Mouse (Mus musculus): ENCODE measurements around the gene Jmjd7.
A peak's percentile ranks its signal among the peaks of the same experiment; 100 is the strongest.

The Jmjd7 gene

DNA sequence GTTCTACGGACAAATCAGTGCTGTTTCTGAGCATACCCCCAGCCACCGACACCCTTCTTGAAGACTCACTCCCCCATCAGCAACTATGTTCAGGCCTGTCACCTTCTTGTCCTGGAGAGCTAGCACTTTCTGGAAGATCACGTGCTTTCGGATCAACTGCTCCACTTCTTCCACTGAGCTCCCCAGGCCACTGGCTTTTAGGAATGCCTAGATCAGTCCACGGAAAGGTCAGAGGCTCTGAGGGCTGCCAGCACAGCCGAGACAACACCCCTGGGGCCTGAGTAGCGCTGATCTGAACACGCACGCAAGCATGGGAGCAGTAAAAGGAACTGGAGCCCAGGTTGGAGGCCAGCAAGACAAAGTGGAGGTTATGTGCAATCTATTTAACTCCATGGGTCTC is 33.4 kb downstream of the Jmjd7 start:
- no peak for DNase-seq

- DNase-seq = no peak
These were observed 35.0 kb downstream of the Jmjd7 start for GRCm38 (mm10) chr2:120062248-120062647.

GRCm38 (mm10) chr2:120064639-120065038 is 37.4 kb downstream of the Jmjd7 start:
- DNase-seq = no peak

GRCm38 (mm10) chr2:120065243-120065642 is 38.0 kb downstream of the Jmjd7 start:
- no peak for DNase-seq

DNA sequence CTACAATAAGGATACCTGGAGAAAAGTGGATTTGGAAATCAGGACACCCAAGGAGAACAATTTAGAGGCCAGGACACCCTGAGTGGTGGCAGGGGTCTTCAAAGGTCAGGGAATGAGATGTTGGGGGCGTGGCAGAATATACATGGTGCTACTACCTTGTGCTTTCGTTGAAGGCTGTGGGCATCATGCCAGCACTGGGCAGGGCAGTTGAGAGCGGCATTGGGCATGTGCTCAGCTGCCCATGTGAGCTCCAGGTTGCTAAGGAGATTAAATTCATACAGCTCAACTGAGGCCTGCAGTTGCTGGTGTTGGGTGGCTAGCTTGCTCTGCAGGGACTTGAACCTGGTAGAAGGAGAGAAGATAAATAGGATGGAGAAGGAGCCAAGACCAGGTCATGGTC is 38.9 kb downstream of the Jmjd7 start:
- DNase-seq = no peak

- DNase-seq = no peak
These were observed 41.5 kb downstream of the Jmjd7 start for GRCm38 (mm10) chr2:120068555-120069465.

- DNase-seq = no peak
These were observed 42.2 kb downstream of the Jmjd7 start for GRCm38 (mm10) chr2:120069466-120069990.

- no peak for DNase-seq
These were observed 46.8 kb downstream of the Jmjd7 start for GRCm38 (mm10) chr2:120074096-120074495.

- DNase-seq = peak; percentile 11 to 22
These were observed 48.9 kb downstream of the Jmjd7 start for GRCm38 (mm10) chr2:120076076-120076705.
